Comparison of ENCODE assay signal across 8 mouse cellular contexts in the genomic region with DNA sequence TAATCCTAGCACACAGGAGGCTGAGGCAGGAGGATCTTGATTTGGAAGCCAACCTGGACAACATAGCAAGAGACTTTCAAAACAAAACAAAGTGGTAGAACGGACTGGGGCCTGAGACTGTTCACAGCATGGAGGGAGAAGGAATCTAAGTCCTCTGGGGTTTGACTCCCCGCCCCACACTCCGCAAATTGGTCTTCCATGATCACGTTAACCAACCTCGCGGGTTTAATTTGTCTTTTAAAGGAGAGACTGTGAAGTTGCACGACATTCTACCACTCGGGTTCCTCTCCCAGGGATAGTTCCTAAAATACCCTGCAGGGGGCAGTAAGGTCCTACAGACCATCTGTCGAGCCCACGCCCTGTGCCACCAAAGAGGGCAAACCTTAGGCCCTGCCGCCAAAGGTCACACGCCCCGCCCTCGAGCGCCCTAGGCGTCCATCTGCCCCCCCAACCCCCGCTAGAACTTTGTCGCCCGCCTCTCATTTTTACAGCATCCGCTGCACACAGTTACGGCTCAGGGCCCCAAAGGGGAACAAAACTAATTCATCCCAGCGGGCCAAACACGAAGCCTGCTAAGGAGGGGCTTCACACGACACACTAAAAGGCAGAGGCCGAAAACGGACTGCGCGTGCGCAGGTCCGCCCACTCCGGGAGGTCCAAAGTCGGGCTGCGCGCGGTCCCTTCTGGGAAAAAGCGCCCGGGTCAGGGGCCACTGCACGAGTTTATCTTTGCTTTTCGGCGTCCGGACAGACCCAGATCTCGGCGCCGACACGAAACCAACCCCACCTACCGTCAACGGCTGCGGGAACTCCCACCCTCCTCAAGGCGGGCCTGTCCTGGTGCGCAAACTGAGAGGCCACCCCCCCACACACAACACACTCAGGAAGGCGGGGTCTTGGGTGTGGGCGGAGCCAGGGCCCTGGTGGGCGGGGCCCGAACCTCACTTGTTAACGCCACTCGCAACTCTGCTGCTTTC. TPM values are rescaled to one million over a fixed set of nuclear protein-coding genes. Genes with fewer than 3 reads are reported as not detected.
A peak's percentile ranks its signal among the peaks of the same experiment; 100 is the strongest.
DNase-seq lines count a peak whose midpoint lies in the region; ATAC-seq and TF ChIP-seq lines count a peak whose summit lies in the region.

TSS of gene Nhej1 (minus strand) at position 855 of the 976 bp plus-strand sequence.

- peak within 1 kb of the TSS; percentile 92 to 93 for H3K4me3 ChIP-seq in ES-E14 (ENCODE audit: insufficient read depth in 1 of 2, low read depth in 1 of 2, low read length in 2 of 2, poor library complexity in 1 of 2, severe bottlenecking in 1 of 2)
- H3K4me3 ChIP-seq in forebrain, embryonic 16.5 days (replicated peaks; ENCODE audit: low read length): peak within 1 kb of the TSS; percentile 84
- peak within 1 kb of the TSS; percentile 56 for H3K4me3 ChIP-seq in lung, embryonic 15.5 days

- peak; percentile 94 for DNase-seq in ES-E14 (ENCODE audit: low read depth, low spot score)
- DNase-seq in cerebellum, adult 11-12 months: peak; percentile 92
- DNase-seq in heart, postnatal 4 days: peak; percentile 96
- peak; percentile 85 to 87 for DNase-seq in layer of hippocampus, adult 8-10 months (ENCODE audit: low spot score in 2 of 2)
- peak; percentile 85 for DNase-seq in ovary, adult 18-20 months (ENCODE audit: low spot score)
- peak; percentile 98 for DNase-seq in thymus, postnatal 0 days (ENCODE audit: low spot score)

- peak within 1 kb of the TSS; percentile 96 for H3K27ac ChIP-seq in ES-E14 (ENCODE audit: insufficient read depth, low read depth, low read length, poor library complexity, severe bottlenecking)
- peak within 1 kb of the TSS; percentile 95 for H3K27ac ChIP-seq in forebrain, embryonic 16.5 days (ENCODE audit: low read length)
- peak within 1 kb of the TSS; percentile 98 for H3K27ac ChIP-seq in lung, embryonic 15.5 days

- in situ Hi-C loops in ES-E14 (cut with MboI; ENCODE audit: low sequenced_read_pairs in 2 of 2, unreplicated experiment in 2 of 2): no loop called here

- H3K9me3 ChIP-seq in ES-E14 (ENCODE audit: control insufficient read depth, insufficient read depth, low read depth, low read length): no peaks in the 10 kb centered on the region
- H3K9me3 ChIP-seq in forebrain, embryonic 16.5 days (ENCODE audit: control insufficient read depth, low read length): no peaks in the 10 kb centered on the region
- no peaks in the 10 kb centered on the region for H3K9me3 ChIP-seq in lung, embryonic 15.5 days

- H3K9ac ChIP-seq in ES-E14 (ENCODE audit: insufficient read depth, low read depth, low read length, poor library complexity, severe bottlenecking): peak within 1 kb of the TSS; percentile 96
- peak within 1 kb of the TSS; percentile 77 for H3K9ac ChIP-seq in forebrain, embryonic 16.5 days (replicated peaks; ENCODE audit: low read depth, low read length)
- H3K9ac ChIP-seq in lung, embryonic 15.5 days: peak within 1 kb of the TSS; percentile 49

- peak within 1 kb of the TSS; percentile 74 for H3K4me2 ChIP-seq in forebrain, embryonic 16.5 days (ENCODE audit: low read length)
- H3K4me2 ChIP-seq in lung, embryonic 15.5 days: peak within 1 kb of the TSS; percentile 65

- no peaks in the 10 kb centered on the region for H3K4me1 ChIP-seq in ES-E14 (ENCODE audit: control insufficient read depth in 2 of 2, insufficient read depth in 2 of 2, low read length in 2 of 2, poor library complexity in 1 of 2)
- H3K4me1 ChIP-seq in forebrain, embryonic 16.5 days (replicated peaks; ENCODE audit: control insufficient read depth, insufficient read depth, low read length): peaks cover 9% of the 10 kb centered on the region
- H3K4me1 ChIP-seq in lung, embryonic 15.5 days: peaks cover 6% of the 10 kb centered on the region

- ATAC-seq in forebrain, embryonic 16.5 days: peak; percentile 95
- peak; percentile 97 for ATAC-seq in lung, embryonic 15.5 days (ENCODE audit: borderline replicate concordance, extremely low read depth, low FRiP score, low TSS enrichment)

- 2% methylated on average over 56 of the region's 56 CpGs for WGBS in forebrain, embryonic 16.5 days
- WGBS in lung, embryonic 15.5 days: 2% methylated on average over 56 of the region's 56 CpGs

- no peaks in the 10 kb centered on the region for H3K36me3 ChIP-seq in ES-E14 (ENCODE audit: control insufficient read depth, insufficient read depth, low read length, poor library complexity, severe bottlenecking)
- no peaks in the 10 kb centered on the region for H3K36me3 ChIP-seq in forebrain, embryonic 16.5 days (ENCODE audit: control insufficient read depth, insufficient read depth)
- no peaks in the 10 kb centered on the region for H3K36me3 ChIP-seq in lung, embryonic 15.5 days

- H3K27me3 ChIP-seq in forebrain, embryonic 16.5 days (replicated peaks; ENCODE audit: control insufficient read depth, insufficient read depth, low read length): no peaks in the 10 kb centered on the region
- H3K27me3 ChIP-seq in lung, embryonic 15.5 days: no peaks in the 10 kb centered on the region

TF ChIP-seq in ES-E14, 5 proteins besides CTCF, POLR2A, EP300 and RAD21:
- no peak for TF ChIP-seq CHD2 (IDR thresholded peaks at IDR 0.05; ENCODE audit: low read depth, low read length)
- TF ChIP-seq MAFK (IDR thresholded peaks at IDR 0.05; ENCODE audit: insufficient read depth, low read depth, low read length): no peak
- no peak for TF ChIP-seq ZNF384 (IDR thresholded peaks at IDR 0.05; ENCODE audit: low read depth, low read length)
- TF ChIP-seq ZC3H11A (IDR thresholded peaks at IDR 0.05; ENCODE audit: borderline replicate concordance, low read depth, low read length): 0 out of 2 replicates have a peak, but pooled peaks have one; percentile 1
- peak; percentile 51; the same call in 1 of the 2 replicates for TF ChIP-seq HCFC1 (IDR thresholded peaks at IDR 0.05; ENCODE audit: borderline replicate concordance, insufficient read depth, low read length)

RNA-seq across cellular contexts. Expression of gene Nhej1, which starts in this region (rescaled TPM):
- total RNA-seq in ES-E14 (2012; rRNA removed): 6.7 and 7.7 TPM in 2 replicates
- 6.6 and 8.2 TPM in 2 replicates for polyA plus RNA-seq in forebrain, embryonic 16.5 days (2015; fragmentation: Nextera tagmentation; extraction: Ambion mirVana)
- total RNA-seq in heart, postnatal 4 days (2021): 1 to 10 TPM; 2.3 to 3.1 TPM
- 1 to 10 TPM; 1.7 to 2.7 (median 2.1) TPM for total RNA-seq in layer of hippocampus, adult 8-10 months (2022)
- 9.1 and 10.4 TPM in 2 replicates for polyA plus RNA-seq in lung, embryonic 15.5 days (2015; fragmentation: Nextera tagmentation; extraction: Ambion mirVana)
- polyA plus RNA-seq in thymus, postnatal 0 days (2015; fragmentation: Nextera tagmentation; extraction: Ambion mirVana): 14.6 and 15.7 TPM in 2 replicates

Comparison
In these comparisons a context has a peak if more than half of its experiments do, and no peak if none do; other contexts are left out.
1. Peak in every context shown above with its lines: DNase-seq, ATAC-seq, H3K4me3 ChIP-seq and H3K27ac ChIP-seq.